Mouse (Mus musculus): ENCODE data around the gene Alyref.

GRCm38 (mm10) chr11:120641869-120642268 is 43.7 kb upstream of the Alyref start:
- TF ChIP-seq MXI1 (IDR thresholded peaks at IDR 0.05; ENCODE audit: low read depth, low read length) (no peak), ZC3H11A (IDR thresholded peaks at IDR 0.05; ENCODE audit: low read depth, low read length) (no peak), POLR2A (IDR thresholded peaks at IDR 0.05; ENCODE audit: control insufficient read depth in 1 of 2, insufficient read depth in 1 of 2, low read depth in 1 of 2, low read length in 2 of 2, poor library complexity in 1 of 2) (no peak), KAT2A (conservative IDR thresholded peaks at IDR 0.05; ENCODE audit: low read depth, low read length) (no peak), CTCF (IDR thresholded peaks at IDR 0.05 in 2 of 3, conservative IDR thresholded peaks at IDR 0.05 in 1 of 3; ENCODE audit: control insufficient read depth in 1 of 3, insufficient read depth in 1 of 3, low read depth in 2 of 3, low read length in 3 of 3, poor library complexity in 1 of 3, severe bottlenecking in 1 of 3) (no peak), SIN3A (IDR thresholded peaks at IDR 0.05; ENCODE audit: low read length) (no peak), GABPA (IDR thresholded peaks at IDR 0.05; ENCODE audit: low read depth, low read length) (no peak), EP300 (IDR thresholded peaks at IDR 0.05; ENCODE audit: low read depth in 1 of 2, low read length in 2 of 2) (no peak), TAL1 (IDR thresholded peaks at IDR 0.05; ENCODE audit: low read length) (no peak), MYC (IDR thresholded peaks at IDR 0.05; ENCODE audit: low read depth, low read length) (no peak), CHD1 (IDR thresholded peaks at IDR 0.05; ENCODE audit: low read depth, low read length) (no peak), USF1 (IDR thresholded peaks at IDR 0.05; ENCODE audit: low read depth, low read length) (no peak), POLR2AphosphoS2 (IDR thresholded peaks at IDR 0.05; ENCODE audit: low read length) (no peak)

All from MEL (cell line).